Mouse (Mus musculus) kidney, adult 2 months (tissue): ENCODE measurements around the gene Rbks.

Experiments used
- CTCF ChIP-seq: fragments of 200-500 bp; conservative IDR thresholded peaks from 2 replicates; pipeline ENCODE4 v1.5.1; 2011; ENCODE audit warnings: low read depth, mild to moderate bottlenecking, control low read depth, low read length, moderate library complexity, mixed read lengths; ENCODE audit not compliant: insufficient read depth, insufficient read length
- POLR2A ChIP-seq: fragments of 200-500 bp; IDR thresholded peaks from one replicate; pipeline ENCODE4 v1.6.1; 2011; ENCODE audit warnings: low read depth, low read length, control low read depth

DNA sequence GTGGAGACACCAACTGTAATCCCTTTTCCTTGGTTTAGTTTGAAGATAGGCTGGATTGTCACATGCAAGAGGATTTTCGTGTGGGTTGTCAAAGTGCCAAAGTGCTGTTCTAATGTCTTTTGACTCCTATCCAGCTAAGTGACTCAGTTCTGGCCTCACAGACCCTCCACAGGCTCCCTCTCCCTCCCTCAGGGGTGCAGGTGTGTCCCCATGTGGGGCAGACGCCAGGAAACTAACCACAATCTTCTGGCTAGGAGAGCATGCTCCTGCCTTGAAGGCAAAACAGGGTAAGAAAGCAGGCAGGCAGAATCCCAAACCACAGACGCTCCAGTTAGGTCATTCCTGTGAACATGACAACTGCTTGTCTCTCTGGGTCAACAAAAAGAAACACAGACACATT is 91.3 kb downstream of the Rbks start:
- TF ChIP-seq POLR2A (no peak), CTCF (no peak)
